Mouse (Mus musculus) intestine, embryonic 15.5 days (tissue): ENCODE results near the gene Ubtf. TPM values are rescaled to one million over a fixed set of nuclear protein-coding genes. Genes with fewer than 3 reads are reported as not detected.

Experiments
- ATAC-seq: fragments of 200-750 bp; cut with Nextera tagmentation; 2 replicates; pipeline ENCODE4 v1.8.0; 2017; ENCODE audit warnings: moderate TSS enrichment, moderate library complexity
- H3K27ac ChIP-seq: fragments of 300-500 bp; sonication (generic); 2 replicates; pipeline ENCODE4 v1.5.1; 2015; ENCODE audit warnings: mild to moderate bottlenecking, inconsistent platforms
- H3K27me3 ChIP-seq: fragments of 300-500 bp; sonication (generic); replicated peaks from 2 replicates; pipeline ENCODE4 v1.6.1; 2015; ENCODE audit warnings: inconsistent platforms
- H3K36me3 ChIP-seq: fragments of 300-500 bp; sonication (generic); 2 replicates; pipeline ENCODE4 v1.6.1; 2015; ENCODE audit warnings: inconsistent platforms
- H3K4me1 ChIP-seq: fragments of 300-500 bp; sonication (generic); replicated peaks from 2 replicates; pipeline ENCODE4 v1.6.1; 2015; ENCODE audit warnings: inconsistent platforms
- H3K4me2 ChIP-seq: fragments of 300-500 bp; sonication (generic); replicated peaks from 2 replicates; pipeline ENCODE4 v1.6.1; 2015; ENCODE audit warnings: mild to moderate bottlenecking, inconsistent platforms
- H3K4me3 ChIP-seq: fragments of 300-500 bp; sonication (generic); replicated peaks from 2 replicates; pipeline ENCODE4 v1.5.1; 2015; ENCODE audit warnings: inconsistent platforms
- H3K9ac ChIP-seq: fragments of 300-500 bp; sonication (generic); 2 replicates; pipeline ENCODE4 v1.6.1; 2015; ENCODE audit warnings: inconsistent platforms
- H3K9me3 ChIP-seq: fragments of 300-500 bp; sonication (generic); 2 replicates; pipeline ENCODE4 v1.6.1; 2016; ENCODE audit warnings: inconsistent platforms
- WGBS: fragments of 180-500 bp; shearing (Covaris S2); methylation state at CpG from one replicate; pipeline ENCODE4 v1.1.7; 2015; 5-methylcytosine and 5-hydroxymethylcytosine counted together
- polyA plus RNA-seq: library from polyadenylated mRNA; unstranded; fragments of >200 nt; fragmentation: Nextera tagmentation; extraction: Ambion mirVana; gene quantifications from 2 replicates; pipeline ENCODE4 v1.2.1, GENCODE M21; 2015

Ubtf gene
- polyA plus RNA-seq, 1 experiment from 2014 or later: 80.2 TPM

DNA sequence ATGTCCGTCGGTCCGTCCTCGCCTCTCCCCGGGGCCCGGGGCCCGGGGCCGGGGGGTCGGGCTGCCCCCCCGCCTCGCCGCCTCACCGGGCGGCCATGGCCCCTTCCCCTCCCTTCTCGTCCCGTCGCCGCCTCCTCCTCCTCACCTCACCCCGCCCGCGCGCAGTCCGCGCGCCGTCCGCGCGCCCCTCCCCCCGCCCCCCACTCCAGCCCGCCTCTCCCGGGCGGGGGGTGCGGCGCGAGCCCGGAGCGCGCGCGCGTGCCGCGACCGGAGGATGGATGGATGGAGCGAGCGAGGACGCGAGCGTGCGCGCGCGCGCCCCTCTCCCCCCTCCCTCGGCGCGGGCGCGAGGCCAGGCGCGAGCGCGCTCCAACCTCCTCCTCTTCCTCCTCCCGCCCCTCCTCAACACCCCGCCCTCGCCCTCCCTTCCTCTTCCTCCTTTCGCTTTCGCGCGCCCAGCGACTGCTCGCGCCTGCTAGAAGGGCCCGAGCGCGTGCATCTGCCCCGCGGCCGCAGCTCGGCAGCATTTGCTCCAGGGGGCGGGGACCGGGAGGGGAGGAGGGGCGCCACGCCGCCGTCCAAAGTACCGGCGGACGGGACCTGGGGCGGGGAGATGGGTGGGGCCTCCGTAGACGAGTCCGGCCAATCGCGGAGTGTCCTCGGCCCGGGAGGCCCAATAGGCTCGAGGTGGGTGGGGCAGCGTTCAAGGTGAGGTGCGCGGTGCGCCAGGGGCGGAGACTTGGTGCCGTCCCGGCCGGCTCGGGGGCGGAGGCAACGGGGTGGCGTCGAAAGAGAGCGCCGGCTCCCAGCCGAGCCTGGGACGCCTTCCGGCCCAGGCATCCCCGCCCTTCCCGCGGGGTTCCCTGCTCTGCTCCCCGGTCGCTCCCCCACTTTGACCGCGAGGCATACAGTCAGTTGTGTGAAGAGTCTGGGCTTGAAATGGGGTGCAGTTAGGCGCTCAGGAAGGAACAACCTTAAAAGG is 22.8 kb downstream of the Ubtf start, which contains the start of gene Atxn7l3:
Atxn7l3 (minus strand) TSS at position 141 of the 982 bp plus-strand sequence.
- under 1% methylated on average over 74 of the region's 125 CpGs for WGBS

DNA sequence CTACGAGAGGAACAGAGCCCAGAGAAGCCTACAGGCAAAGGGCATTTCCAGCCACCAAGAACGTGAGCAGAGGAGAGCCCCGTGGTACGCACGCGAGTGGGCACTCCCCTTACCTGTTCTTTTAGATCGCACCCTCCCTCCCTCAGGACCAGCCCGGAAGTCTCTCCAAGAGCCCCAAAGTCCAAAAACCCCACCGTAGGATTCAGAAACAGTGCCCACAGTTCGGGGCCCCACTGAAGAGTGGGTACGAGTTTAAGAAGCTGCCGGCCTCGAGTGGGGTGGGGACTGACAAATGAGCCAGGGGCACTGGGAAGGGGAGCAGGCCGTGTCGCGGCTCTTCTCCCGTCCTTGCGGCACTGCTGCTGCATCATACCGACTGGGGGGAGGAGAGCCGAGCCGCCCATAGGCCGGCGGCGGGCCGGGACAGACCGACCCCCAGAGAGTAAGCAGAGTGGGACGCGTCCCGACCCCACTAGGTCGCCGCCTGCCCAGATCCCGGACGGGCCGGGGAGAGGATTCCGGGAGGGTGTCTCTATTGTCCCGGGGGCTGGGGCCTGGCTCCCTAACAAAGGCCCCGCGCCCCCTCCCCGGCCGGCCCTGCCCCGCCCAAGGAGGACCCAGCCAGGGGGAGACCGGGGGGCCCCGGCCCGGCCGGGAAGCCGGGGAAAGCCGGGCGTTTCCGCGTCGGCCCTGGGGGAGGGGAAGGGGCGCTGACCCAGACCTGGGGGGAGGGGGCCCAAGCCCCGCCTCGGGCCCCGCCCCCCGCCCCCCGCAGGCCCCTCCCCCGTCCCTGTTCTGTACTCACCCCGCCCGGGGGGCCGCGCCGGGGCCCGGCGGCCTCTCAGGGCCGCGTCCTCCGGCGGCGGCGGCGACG is 23.7 kb downstream of the Ubtf start:
- Histone ChIP-seq H3K27me3 (no peaks in the 10 kb centered on the region), H3K27ac (peak overlapping the region; percentile 100), H3K9me3 (no peaks in the 10 kb centered on the region), H3K9ac (peak overlapping the region; percentile 87), H3K4me1 (peaks cover 16% of the 10 kb centered on the region; the same call in 1 of the 2 replicates), H3K36me3 (peaks cover 14% of the 10 kb centered on the region), H3K4me3 (peak overlapping the region; percentile 78), H3K4me2 (peak overlapping the region; percentile 93)
- WGBS: under 1% methylated on average over 54 of the region's 73 CpGs
- ATAC-seq: peak; percentile 39

More for the DNA sequence above, 22.8 kb downstream of the Ubtf start, which contains the start of gene Atxn7l3:
- Histone ChIP-seq H3K9me3 (no peaks in the 10 kb centered on the region), H3K27me3 (no peaks in the 10 kb centered on the region), H3K4me1 (peaks cover 16% of the 10 kb centered on the region; the same call in 1 of the 2 replicates), H3K4me3 (peak within 1 kb of the TSS; percentile 78), H3K4me2 (peak within 1 kb of the TSS; percentile 93), H3K9ac (peak within 1 kb of the TSS; percentile 87), H3K27ac (peak within 1 kb of the TSS; percentile 100), H3K36me3 (peaks cover 4% of the 10 kb centered on the region)
- ATAC-seq: peak; percentile 96

DNA sequence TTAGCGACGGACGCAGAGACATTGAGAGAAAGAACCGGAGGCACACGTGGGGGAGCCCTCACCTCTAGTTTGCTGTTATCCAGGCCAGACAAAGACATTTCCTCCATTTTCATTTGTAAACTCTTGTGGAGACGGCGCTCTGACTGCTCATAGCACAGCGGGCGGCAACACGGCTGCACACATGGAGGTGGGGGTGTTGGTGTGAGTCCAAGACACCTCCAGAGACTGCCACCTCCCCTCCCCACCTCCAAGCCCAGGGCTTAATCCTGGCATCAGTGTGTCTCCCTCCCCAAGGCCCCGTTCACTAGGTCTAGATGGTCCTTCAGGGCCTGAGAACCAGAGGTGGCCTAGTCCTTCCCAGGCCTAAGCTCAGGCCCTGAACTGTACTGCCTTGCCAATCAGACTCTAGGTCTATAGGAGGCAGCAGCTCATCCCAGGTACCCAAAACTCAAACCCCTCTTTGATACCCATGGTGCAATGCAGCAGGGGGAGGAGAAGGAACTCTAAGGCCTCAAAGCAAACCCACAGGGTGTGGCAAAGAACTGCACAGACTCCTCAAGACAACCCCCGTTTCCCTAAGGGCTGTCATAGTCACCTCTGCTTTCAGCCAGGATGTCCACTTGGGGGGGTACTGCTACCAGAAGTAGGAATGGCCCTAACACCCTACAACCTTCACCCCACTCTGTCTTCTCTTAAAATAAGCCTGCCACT is 24.5 kb downstream of the Ubtf start:
- Histone ChIP-seq H3K4me1 (peaks cover 16% of the 10 kb centered on the region; the same call in 1 of the 2 replicates), H3K36me3 (peaks cover 20% of the 10 kb centered on the region), H3K4me3 (peak overlapping the region; percentile 78), H3K4me2 (peak overlapping the region; percentile 93), H3K27me3 (no peaks in the 10 kb centered on the region), H3K27ac (peak overlapping the region; percentile 100), H3K9ac (peak overlapping the region; percentile 87), H3K9me3 (no peaks in the 10 kb centered on the region)
- no peak for ATAC-seq
- WGBS: 65% methylated on average over 12 of the region's 12 CpGs

DNA sequence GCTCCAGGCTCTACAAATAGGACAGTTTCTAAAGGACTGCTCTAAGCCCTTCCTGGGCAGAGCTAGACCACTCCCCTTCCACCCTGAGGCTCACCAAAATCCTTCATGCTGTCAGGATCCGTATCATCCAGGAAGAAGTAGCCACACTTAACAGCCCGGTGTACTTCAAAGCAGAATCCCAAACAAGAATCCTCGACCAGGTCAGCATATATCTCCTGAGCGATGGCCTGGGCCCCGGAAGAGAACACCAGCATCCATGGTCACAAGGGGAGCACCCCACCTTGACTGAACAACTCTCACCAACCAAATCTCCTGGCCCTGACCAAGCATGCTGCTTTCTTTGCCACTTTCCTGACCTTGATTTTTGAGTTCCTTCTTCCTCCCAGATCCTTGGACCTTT is 25.1 kb downstream of the Ubtf start:
- 62% methylated on average over 5 of the region's 5 CpGs for WGBS
- Histone ChIP-seq H3K27ac (no peak overlapping the region), H3K27me3 (no peaks in the 10 kb centered on the region), H3K9ac (peak overlapping the region; percentile 87; the same call in 1 of the 2 replicates), H3K4me3 (no peak overlapping the region; the same call in 1 of the 2 replicates), H3K36me3 (peaks cover 21% of the 10 kb centered on the region), H3K9me3 (no peaks in the 10 kb centered on the region), H3K4me2 (peak overlapping the region; percentile 93; the same call in 1 of the 2 replicates), H3K4me1 (peaks cover 16% of the 10 kb centered on the region; the same call in 1 of the 2 replicates)
- no peak for ATAC-seq

DNA sequence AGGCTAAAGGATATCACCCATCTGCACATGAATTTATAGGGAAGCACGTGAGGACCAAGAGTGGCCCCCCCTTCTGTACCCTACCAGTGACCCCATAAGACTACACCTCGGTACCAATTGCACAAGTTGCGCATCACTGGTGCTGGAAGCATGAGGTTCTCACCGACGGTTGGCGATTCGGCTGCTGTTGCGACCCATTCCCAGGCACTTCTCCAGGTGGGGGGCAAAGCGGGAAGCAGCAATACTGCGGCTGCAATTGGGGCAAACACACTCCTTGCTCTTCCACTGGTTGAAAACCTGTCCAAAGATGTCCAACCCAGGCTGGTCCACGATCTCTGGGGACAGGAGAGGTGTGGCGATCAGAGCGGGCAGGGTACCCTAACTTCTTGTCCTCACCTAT is 25.6 kb downstream of the Ubtf start:
- Histone ChIP-seq H3K27ac (no peak overlapping the region), H3K4me3 (no peak overlapping the region), H3K36me3 (peaks cover 22% of the 10 kb centered on the region), H3K4me2 (no peak overlapping the region), H3K9me3 (no peaks in the 10 kb centered on the region), H3K27me3 (no peaks in the 10 kb centered on the region), H3K9ac (no peak overlapping the region), H3K4me1 (peaks cover 16% of the 10 kb centered on the region; the same call in 1 of the 2 replicates)
- 90% methylated on average over 13 of the region's 13 CpGs for WGBS
- ATAC-seq: no peak

DNA sequence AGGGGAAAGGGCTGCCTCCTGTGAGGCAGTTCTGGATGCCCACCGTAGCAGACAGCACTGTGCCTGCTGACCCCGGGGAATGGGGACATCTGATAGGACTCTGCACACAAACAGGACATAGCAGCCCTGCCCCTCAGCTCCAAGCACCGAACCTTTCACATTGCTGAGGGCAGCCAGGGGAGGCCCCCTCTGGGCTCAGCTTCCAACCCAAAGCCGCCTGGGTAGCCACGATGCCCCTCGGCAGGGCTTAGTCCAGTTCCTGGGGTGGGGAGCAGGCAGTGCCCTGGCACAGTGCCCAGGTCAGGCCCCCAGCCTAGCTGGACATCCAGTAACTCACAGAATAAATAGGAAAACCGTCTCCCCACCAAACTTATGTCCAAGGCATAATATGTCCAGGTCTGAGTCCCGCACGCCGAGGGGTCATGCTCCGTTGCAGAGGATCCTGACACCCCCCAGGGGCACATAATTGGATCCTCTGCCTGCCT is 28.4 kb downstream of the Ubtf start:
- no peaks in the 10 kb centered on the region for H3K9me3 ChIP-seq
- H3K27ac ChIP-seq: no peak overlapping the region
- H3K9ac ChIP-seq: no peak overlapping the region
- no peak overlapping the region for H3K4me3 ChIP-seq
- no peak for ATAC-seq
- peaks cover 38% of the 10 kb centered on the region for H3K36me3 ChIP-seq
- 87% methylated on average over 11 of the region's 11 CpGs for WGBS
- peaks cover 16% of the 10 kb centered on the region for H3K4me1 ChIP-seq
- H3K27me3 ChIP-seq: no peaks in the 10 kb centered on the region
- H3K4me2 ChIP-seq: no peak overlapping the region

DNA sequence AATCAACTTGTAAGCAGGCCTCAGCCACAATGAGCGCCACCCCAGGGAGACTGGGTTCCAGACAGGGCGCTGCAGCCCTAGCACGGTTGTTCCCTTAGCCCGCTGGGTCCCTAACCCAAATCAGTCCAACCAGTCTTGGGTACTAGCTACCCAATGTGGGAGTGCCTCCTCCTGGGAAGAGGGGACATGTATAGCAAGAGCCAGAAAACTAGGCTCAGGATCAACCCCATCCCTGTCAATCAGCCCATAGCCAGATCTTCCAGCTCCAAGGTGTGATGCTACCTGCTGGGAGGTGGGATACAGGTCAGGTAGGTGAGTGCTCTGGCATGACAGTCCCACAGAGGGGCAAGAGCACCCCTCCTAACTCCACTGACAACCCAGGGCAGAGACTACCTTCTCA is 29.4 kb downstream of the Ubtf start:
- H3K9ac ChIP-seq: no peak overlapping the region
- H3K27ac ChIP-seq: no peak overlapping the region
- no peak for ATAC-seq
- H3K4me1 ChIP-seq: peaks cover 20% of the 10 kb centered on the region
- peaks cover 38% of the 10 kb centered on the region for H3K36me3 ChIP-seq
- no peak overlapping the region for H3K4me2 ChIP-seq
- 83% methylated on average over 4 of the region's 4 CpGs for WGBS
- no peaks in the 10 kb centered on the region for H3K9me3 ChIP-seq
- H3K27me3 ChIP-seq: no peaks in the 10 kb centered on the region
- H3K4me3 ChIP-seq: no peak overlapping the region

DNA sequence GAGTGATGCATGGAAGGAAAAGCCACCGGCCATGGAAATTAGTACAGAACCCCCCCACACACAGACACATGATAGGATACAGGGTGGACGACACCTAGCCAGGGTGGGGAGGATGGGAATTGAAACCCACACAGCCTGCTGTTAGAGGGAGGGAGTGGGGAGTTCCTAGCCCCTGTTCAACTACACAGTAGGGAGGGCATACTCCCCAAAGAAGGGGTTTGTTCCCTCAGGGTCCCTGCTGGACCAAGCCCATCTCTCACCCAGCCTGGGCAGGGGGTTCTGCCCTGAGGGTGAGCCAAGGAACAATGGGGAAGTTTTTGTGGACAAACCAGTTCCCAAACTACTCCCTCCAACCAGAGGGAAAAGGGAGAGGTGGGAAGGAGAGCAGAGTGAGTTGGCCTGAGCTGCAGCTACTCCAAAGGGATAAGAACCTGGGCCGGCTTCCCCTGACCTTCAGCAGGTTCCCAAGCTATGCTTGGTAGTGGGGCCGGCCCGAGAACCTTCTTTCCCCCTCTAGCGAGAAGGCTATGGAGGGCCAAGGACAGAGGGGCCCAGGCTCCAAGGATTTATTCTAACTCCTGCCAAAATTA is 29.9 kb downstream of the Ubtf start:
- H3K27ac ChIP-seq: no peak overlapping the region
- peaks cover 38% of the 10 kb centered on the region for H3K36me3 ChIP-seq
- H3K4me1 ChIP-seq: peaks cover 14% of the 10 kb centered on the region
- no peak overlapping the region for H3K4me3 ChIP-seq
- WGBS: 51% methylated on average over 6 of the region's 6 CpGs
- H3K4me2 ChIP-seq: no peak overlapping the region
- no peak for ATAC-seq
- no peaks in the 10 kb centered on the region for H3K9me3 ChIP-seq
- no peak overlapping the region for H3K9ac ChIP-seq
- no peaks in the 10 kb centered on the region for H3K27me3 ChIP-seq

DNA sequence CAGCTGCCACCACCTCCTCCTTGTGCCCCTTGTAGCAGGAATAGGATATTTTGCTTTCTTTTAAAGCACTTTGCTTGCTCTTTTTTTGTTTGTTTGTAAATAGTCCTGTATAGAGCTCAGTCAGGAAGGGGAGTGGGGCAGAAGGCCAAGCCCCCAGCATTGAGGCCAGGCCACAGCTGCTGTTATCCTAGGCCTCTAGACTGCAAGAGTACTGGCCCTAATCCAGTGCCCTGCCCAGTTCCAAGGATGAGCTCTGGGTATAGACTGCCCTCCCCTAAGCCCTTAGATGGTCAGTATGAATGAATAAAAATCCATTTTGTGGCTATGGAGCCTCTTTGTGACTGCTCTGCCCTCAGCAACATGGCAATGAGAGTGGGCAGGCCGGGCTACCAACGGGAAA is 30.6 kb downstream of the Ubtf start:
- WGBS: 72% methylated on average over 2 of the region's 2 CpGs
- H3K27me3 ChIP-seq: no peaks in the 10 kb centered on the region
- H3K4me2 ChIP-seq: no peak overlapping the region
- no peak overlapping the region for H3K27ac ChIP-seq
- no peaks in the 10 kb centered on the region for H3K9me3 ChIP-seq
- H3K4me3 ChIP-seq: no peak overlapping the region
- peaks cover 7% of the 10 kb centered on the region for H3K4me1 ChIP-seq
- H3K9ac ChIP-seq: no peak overlapping the region
- peaks cover 38% of the 10 kb centered on the region for H3K36me3 ChIP-seq
- ATAC-seq: no peak

DNA sequence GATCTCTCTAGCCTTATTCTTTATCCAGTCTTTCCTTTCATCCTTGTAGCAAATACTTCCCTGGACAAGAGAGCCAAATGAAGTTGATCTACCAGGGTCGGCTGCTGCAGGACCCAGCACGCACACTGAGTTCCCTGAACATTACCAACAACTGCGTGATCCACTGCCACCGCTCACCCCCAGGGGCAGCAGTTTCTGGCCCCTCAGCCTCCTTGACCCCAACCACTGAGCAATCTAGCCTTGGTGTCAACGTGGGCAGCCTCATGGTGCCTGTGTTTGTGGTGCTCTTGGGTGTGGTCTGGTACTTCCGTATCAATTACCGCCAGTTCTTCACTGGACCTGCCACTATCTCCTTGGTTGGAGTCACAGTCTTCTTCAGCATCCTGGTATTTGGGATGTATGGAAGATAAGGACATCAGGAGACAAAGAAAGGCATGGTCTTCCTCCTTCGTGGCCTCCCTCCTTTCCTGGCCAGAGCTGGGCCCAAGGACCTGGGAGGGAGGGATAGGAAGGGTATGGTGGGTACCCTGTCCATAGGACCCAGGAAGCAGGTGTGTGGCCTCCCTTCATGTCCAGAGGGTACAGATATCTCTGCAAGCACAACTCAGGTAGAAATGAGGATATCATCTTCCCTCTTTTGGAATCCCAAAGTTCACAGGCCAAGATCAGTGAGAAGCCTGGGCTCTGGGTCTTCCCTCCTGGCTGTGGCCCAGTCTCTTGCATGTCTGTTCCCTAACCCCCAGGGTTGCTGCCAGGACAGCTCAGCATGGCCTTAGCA is 31.3 kb downstream of the Ubtf start:
- 87% methylated on average over 8 of the region's 8 CpGs for WGBS
- H3K4me2 ChIP-seq: no peak overlapping the region
- H3K9ac ChIP-seq: no peak overlapping the region
- H3K9me3 ChIP-seq: no peaks in the 10 kb centered on the region
- no peak overlapping the region for H3K4me3 ChIP-seq
- no peaks in the 10 kb centered on the region for H3K27me3 ChIP-seq
- no peak for ATAC-seq
- no peak overlapping the region for H3K27ac ChIP-seq
- H3K36me3 ChIP-seq: peaks cover 38% of the 10 kb centered on the region
- peaks cover 6% of the 10 kb centered on the region; the same call in 1 of the 2 replicates for H3K4me1 ChIP-seq
